10 mouse cellular contexts compared by ENCODE assay signal in genomic region chr10:20405471-20405870, GRCm38 (mm10). TPM values are rescaled to one million over a fixed set of nuclear protein-coding genes. Genes with fewer than 3 reads are reported as not detected.
A peak's percentile ranks its signal among the peaks of the same experiment; 100 is the strongest.
DNase-seq lines count a peak whose midpoint lies in the region; ATAC-seq and TF ChIP-seq lines count a peak whose summit lies in the region.
"Had no signal": no experiment of that assay in that cellular context is flagged by ENCODE, and none has a peak within 500 bp of the region (broad histone marks: within the 10 kb centered on the region; RNA-seq: fewer than 3 reads in every experiment).

No protein-coding gene starts in this region.

- ATAC-seq in liver, embryonic 12.5 days: no peak
- no peak for ATAC-seq in Patski
- 0 out of 2 replicates have a peak, but pooled peaks have one; percentile 59 for ATAC-seq in embryonic facial prominence, embryonic 13.5 days (ENCODE audit: insufficient number of reproducible peaks, insufficient read depth, low FRiP score, low TSS enrichment, low read depth)
- ATAC-seq in midbrain, postnatal 0 days (ENCODE audit: low FRiP score): peak; percentile 84

- no peak overlapping the region for H3K9ac ChIP-seq in liver, adult 2 months (ENCODE audit: low read depth, low read length)
- no peak overlapping the region for H3K9ac ChIP-seq in liver, embryonic 12.5 days
- no peak overlapping the region for H3K9ac ChIP-seq in embryonic facial prominence, embryonic 13.5 days
- H3K9ac ChIP-seq in midbrain, postnatal 0 days (replicated peaks; ENCODE audit: low read length, poor library complexity, severe bottlenecking): no peak overlapping the region
- H3K9ac ChIP-seq: embryonic facial prominence, embryonic 15.5 days had no signal

- intact Hi-C loops in left cerebral cortex, postnatal 25 days (cut with DNase I): loop anchor here (5.0 kb wide), 1 partner anchor 522 kb away; no protein-coding TSS in a partner anchor

- no peak overlapping the region for H3K4me3 ChIP-seq in liver, adult 2 months (ENCODE audit: insufficient read depth, low read depth, low read length)
- no peak overlapping the region for H3K4me3 ChIP-seq in liver, embryonic 12.5 days
- H3K4me3 ChIP-seq in embryonic facial prominence, embryonic 13.5 days: no peak overlapping the region
- no peak overlapping the region for H3K4me3 ChIP-seq in midbrain, postnatal 0 days (ENCODE audit: low read depth, low read length)
- H3K4me3 ChIP-seq: embryonic facial prominence, embryonic 15.5 days; megakaryocyte, embryonic 14.5 days had no signal

- no peaks in the 10 kb centered on the region for H3K79me2 ChIP-seq in liver, adult 2 months (ENCODE audit: control insufficient read depth, insufficient read depth, low read length)

- WGBS in liver, adult 2 months: 87% methylated on average over 2 of the region's 2 CpGs
- WGBS in liver, embryonic 12.5 days (ENCODE audit: insufficient replicate concordance): 75% methylated on average over 2 of the region's 2 CpGs
- 71% methylated on average over 2 of the region's 2 CpGs for WGBS in embryonic facial prominence, embryonic 13.5 days
- 91% methylated on average over 2 of the region's 2 CpGs for WGBS in midbrain, postnatal 0 days

- no peak for TF ChIP-seq POLR2A in liver, adult 2 months (IDR thresholded peaks at IDR 0.05; ENCODE audit: extremely low read depth, insufficient read depth, low read length)

- no peaks in the 10 kb centered on the region for H3K27me3 ChIP-seq in liver, adult 2 months (ENCODE audit: control insufficient read depth, insufficient read depth, low read length)
- no peaks in the 10 kb centered on the region for H3K27me3 ChIP-seq in liver, embryonic 12.5 days (replicated peaks)
- peaks cover 4% of the 10 kb centered on the region for H3K27me3 ChIP-seq in Patski
- no peaks in the 10 kb centered on the region for H3K27me3 ChIP-seq in embryonic facial prominence, embryonic 13.5 days
- no peaks in the 10 kb centered on the region for H3K27me3 ChIP-seq in midbrain, postnatal 0 days (ENCODE audit: insufficient read depth, low read length)
- H3K27me3 ChIP-seq: embryonic facial prominence, embryonic 15.5 days; megakaryocyte, embryonic 14.5 days had no signal

- TF ChIP-seq CTCF in liver, adult 2 months (IDR thresholded peaks at IDR 0.05; ENCODE audit: low read depth, low read length): peak; percentile 74
- peak; percentile 86 for TF ChIP-seq CTCF in Patski (IDR thresholded peaks at IDR 0.05)
- peak; percentile 96 for TF ChIP-seq CTCF in midbrain, postnatal 0 days (IDR thresholded peaks at IDR 0.05)

- 0 out of 2 replicates have a peak, but pooled peaks cover 3% of the 10 kb centered on the region for H3K36me3 ChIP-seq in liver, adult 2 months (ENCODE audit: control insufficient read depth, insufficient read depth, low read length)
- no peaks in the 10 kb centered on the region for H3K36me3 ChIP-seq in liver, embryonic 12.5 days
- peaks cover 18% of the 10 kb centered on the region for H3K36me3 ChIP-seq in embryonic facial prominence, embryonic 13.5 days
- H3K36me3 ChIP-seq in midbrain, postnatal 0 days (ENCODE audit: insufficient read depth, low read length): no peaks in the 10 kb centered on the region; the same call in 1 of the 2 replicates
- H3K36me3 ChIP-seq: embryonic facial prominence, embryonic 15.5 days had no signal

- no peaks in the 10 kb centered on the region for H3K4me1 ChIP-seq in liver, adult 2 months (ENCODE audit: control insufficient read depth, insufficient read depth, low read length)
- no peaks in the 10 kb centered on the region for H3K4me1 ChIP-seq in liver, embryonic 12.5 days
- H3K4me1 ChIP-seq in embryonic facial prominence, embryonic 13.5 days: 0 out of 2 replicates have a peak, but pooled peaks cover 3% of the 10 kb centered on the region
- H3K4me1 ChIP-seq in midbrain, postnatal 0 days (ENCODE audit: insufficient read depth, low read length): no peaks in the 10 kb centered on the region
- H3K4me1 ChIP-seq: embryonic facial prominence, embryonic 15.5 days; megakaryocyte, embryonic 14.5 days had no signal

- H3K9me3 ChIP-seq in liver, embryonic 12.5 days (replicated peaks): no peaks in the 10 kb centered on the region
- H3K9me3 ChIP-seq in embryonic facial prominence, embryonic 13.5 days: no peaks in the 10 kb centered on the region
- no peaks in the 10 kb centered on the region for H3K9me3 ChIP-seq in midbrain, postnatal 0 days (ENCODE audit: low read length)
- H3K9me3 ChIP-seq: embryonic facial prominence, embryonic 15.5 days had no signal

- H3K4me2 ChIP-seq in liver, embryonic 12.5 days: no peak overlapping the region
- H3K4me2 ChIP-seq in embryonic facial prominence, embryonic 13.5 days: no peak overlapping the region
- no peak overlapping the region for H3K4me2 ChIP-seq in midbrain, postnatal 0 days (ENCODE audit: low read depth, low read length, poor library complexity, severe bottlenecking)
- H3K4me2 ChIP-seq: embryonic facial prominence, embryonic 15.5 days had no signal

- CTCF ChIA-PET in Patski (lab: Charles Lee): interaction anchor here (0.7 to 1.6 kb wide), 9 partner anchors 510 to 559 kb away, joined by 3 to 12 read pairs (median 4); no protein-coding TSS in a partner anchor

- POLR2A ChIA-PET in Patski (lab: Charles Lee): interaction anchor here (1.0 to 1.2 kb wide), 2 partner anchors 523 to 539 kb away, joined by 3 read pairs; no protein-coding TSS in a partner anchor

- H3K27ac ChIP-seq in liver, adult 2 months (replicated peaks; ENCODE audit: insufficient read depth, low read depth, low read length): no peak overlapping the region
- H3K27ac ChIP-seq in liver, embryonic 12.5 days: no peak overlapping the region
- no peak overlapping the region for H3K27ac ChIP-seq in embryonic facial prominence, embryonic 13.5 days
- no peak overlapping the region for H3K27ac ChIP-seq in midbrain, postnatal 0 days (ENCODE audit: low read depth, low read length)
- H3K27ac ChIP-seq: embryonic facial prominence, embryonic 15.5 days had no signal

- DNase-seq in liver, adult 2 months (ENCODE audit: extremely low read depth, low read depth, low spot score): peak; percentile 49
- no peak for DNase-seq in Patski (ENCODE audit: low read depth, low spot score)
- peak; percentile 31 for DNase-seq in induced T-regulatory cell, adult 2 months (ENCODE audit: low read depth)
- peak; percentile 23 to 43 for DNase-seq in left cerebral cortex, postnatal 25 days (ENCODE audit: low spot score in 2 of 2)
- DNase-seq in midbrain, postnatal 0 days (ENCODE audit: low spot score): peak; percentile 79
- DNase-seq in spleen, postnatal 4 days (ENCODE audit: low spot score in 2 of 2): no peak

- in situ Hi-C loops in Patski (cut with MboI; ENCODE audit: low pct_unique_long_range_greater_than_20kb): loop anchor here (5.0 kb wide), 1 partner anchor 532 kb away; no protein-coding TSS in a partner anchor

RNA-seq across cellular contexts. Expression of gene Mtfr2, which starts 57.9 kb away (rescaled TPM):
- total RNA-seq in liver, adult 2 months (2014; rRNA removed): 0.13 TPM in 1 of 2 replicates, not detected in the other
- 0.05 TPM in 1 of 2 replicates, not detected in the other for polyA plus RNA-seq in liver, adult 2 months (2012; rRNA removed)
- 3.4 and 4.7 TPM in 2 replicates for polyA plus RNA-seq in liver, embryonic 12.5 days (2016; fragmentation: Nextera tagmentation; extraction: Ambion mirVana)
- 6.1 TPM for polyA plus RNA-seq in Patski (2021)
- polyA plus RNA-seq in embryonic facial prominence, embryonic 13.5 days (2015; fragmentation: Nextera tagmentation; extraction: Ambion mirVana): 2.0 and 2.2 TPM in 2 replicates
- total RNA-seq in left cerebral cortex, postnatal 25 days (2021): under 1 TPM; 0.50 to 0.55 TPM
- total RNA-seq in midbrain, postnatal 0 days (2014; rRNA removed): 0.27 and 0.94 TPM in 2 replicates
- polyA plus RNA-seq in midbrain, postnatal 0 days (2015; fragmentation: Nextera tagmentation; extraction: Ambion mirVana): 0.23 and 0.34 TPM in 2 replicates

Comparison
In these comparisons a context has a peak if more than half of its experiments do, and no peak if none do; other contexts are left out.
1. DNase-seq: peak in liver, adult 2 months (single experiment), induced T-regulatory cell, adult 2 months (single experiment), left cerebral cortex, postnatal 25 days (2 of 2) and midbrain, postnatal 0 days (single experiment); none in Patski (single experiment) and spleen, postnatal 4 days (0 of 2).
2. ATAC-seq: peak in embryonic facial prominence, embryonic 13.5 days (single experiment) and midbrain, postnatal 0 days (single experiment); none in liver, embryonic 12.5 days (single experiment) and Patski (single experiment).
3. Peak in every context shown above with its lines, with median percentiles within 50 percentile points of each other: CTCF ChIP-seq.